Mouse (Mus musculus) neural tube, embryonic 13.5 days (tissue): Measurements from ENCODE around the gene Iqschfp. TPM values are rescaled to one million over a fixed set of nuclear protein-coding genes. Genes with fewer than 3 reads are reported as not detected.
A peak's percentile ranks its signal among the peaks of the same experiment; 100 is the strongest.

ENCODE experiments used
- ATAC-seq: fragments of 200-750 bp; cut with Nextera tagmentation; 2 replicates; pipeline ENCODE4 v1.8.0; 2017; ENCODE audit warnings: low read depth, mild to moderate bottlenecking, moderate TSS enrichment, moderate library complexity
- H3K27ac ChIP-seq: fragments of 300-500 bp; sonication (generic); replicated peaks from 2 replicates; pipeline ENCODE4 v1.5.1; 2015; ENCODE audit warnings: moderate library complexity, mild to moderate bottlenecking, inconsistent platforms
- H3K27me3 ChIP-seq: fragments of 300-500 bp; sonication (generic); 2 replicates; pipeline ENCODE4 v1.6.1; 2015; ENCODE audit warnings: mild to moderate bottlenecking, inconsistent platforms
- H3K36me3 ChIP-seq: fragments of 300-500 bp; sonication (generic); 2 replicates; pipeline ENCODE4 v1.6.1; 2015; ENCODE audit warnings: mild to moderate bottlenecking, inconsistent platforms
- H3K4me1 ChIP-seq: fragments of 300-500 bp; sonication (generic); replicated peaks from 2 replicates; pipeline ENCODE4 v1.6.1; 2015; ENCODE audit warnings: inconsistent platforms
- H3K4me2 ChIP-seq: fragments of 300-500 bp; sonication (generic); 2 replicates; pipeline ENCODE4 v1.6.1; 2015; ENCODE audit warnings: inconsistent platforms, mild to moderate bottlenecking, moderate library complexity
- H3K4me3 ChIP-seq: fragments of 300-500 bp; sonication (generic); 2 replicates; pipeline ENCODE4 v1.5.1; 2015; ENCODE audit warnings: mild to moderate bottlenecking, inconsistent platforms
- H3K9ac ChIP-seq: fragments of 300-500 bp; sonication (generic); 2 replicates; pipeline ENCODE4 v1.6.1; 2015; ENCODE audit warnings: moderate library complexity, mild to moderate bottlenecking, inconsistent platforms
- H3K9me3 ChIP-seq: fragments of 300-500 bp; sonication (generic); 2 replicates; pipeline ENCODE4 v1.6.1; 2016; ENCODE audit warnings: inconsistent platforms
- WGBS: fragments of 180-500 bp; shearing (Covaris S2); methylation state at CpG from one replicate; pipeline ENCODE4 v1.1.7; 2015; 5-methylcytosine and 5-hydroxymethylcytosine counted together
- polyA plus RNA-seq: library from polyadenylated mRNA; unstranded; fragments of >200 nt; fragmentation: Nextera tagmentation; extraction: Ambion mirVana; gene quantifications from 2 replicates; pipeline ENCODE4 v1.2.1, GENCODE M21; 2015

The Iqschfp gene
- polyA plus RNA-seq, 1 experiment from 2014 or later: 4.1 TPM

DNA sequence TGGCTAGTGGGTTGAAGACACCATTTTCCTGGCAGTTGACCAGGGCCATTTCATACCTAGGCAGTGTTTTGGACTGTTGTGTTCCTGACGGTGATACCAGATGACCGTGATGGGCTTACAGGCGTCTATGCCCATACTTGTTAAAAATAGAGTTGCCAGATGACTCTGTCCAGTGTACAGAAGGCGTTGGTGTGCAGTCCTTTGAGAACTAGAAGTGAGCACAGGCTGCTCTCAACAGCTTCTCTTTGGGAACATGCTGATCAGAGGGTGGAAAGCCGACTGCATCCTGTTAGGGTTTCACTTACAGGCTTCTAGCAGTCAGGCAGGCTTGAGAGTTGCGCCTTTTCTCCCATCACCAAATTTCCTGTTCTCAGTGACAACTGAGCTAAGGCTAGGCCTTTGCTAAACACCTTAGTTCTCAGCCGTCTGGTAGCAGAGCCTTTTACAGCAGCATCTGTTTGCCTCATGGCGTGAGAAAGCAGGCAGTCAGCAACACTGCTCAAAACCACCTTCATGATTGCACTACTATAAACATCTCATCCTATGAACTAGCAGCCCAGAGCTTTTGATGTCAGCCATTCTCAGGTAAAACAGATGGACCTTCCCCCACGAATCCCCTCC lies 697.3 kb downstream of the Iqschfp start:
- 79% methylated on average over 9 of the region's 9 CpGs for WGBS
- H3K36me3 ChIP-seq: no peaks in the 10 kb centered on the region
- H3K9me3 ChIP-seq: no peaks in the 10 kb centered on the region
- ATAC-seq: no peak
- H3K4me1 ChIP-seq: peaks cover 91% of the 10 kb centered on the region
- H3K9ac ChIP-seq: 0 out of 2 replicates have a peak overlapping the region, but pooled peaks have one; percentile 26
- H3K27me3 ChIP-seq: no peaks in the 10 kb centered on the region
- H3K27ac ChIP-seq: peak overlapping the region; percentile 23
- no peak overlapping the region for H3K4me3 ChIP-seq
- no peak overlapping the region for H3K4me2 ChIP-seq

DNA sequence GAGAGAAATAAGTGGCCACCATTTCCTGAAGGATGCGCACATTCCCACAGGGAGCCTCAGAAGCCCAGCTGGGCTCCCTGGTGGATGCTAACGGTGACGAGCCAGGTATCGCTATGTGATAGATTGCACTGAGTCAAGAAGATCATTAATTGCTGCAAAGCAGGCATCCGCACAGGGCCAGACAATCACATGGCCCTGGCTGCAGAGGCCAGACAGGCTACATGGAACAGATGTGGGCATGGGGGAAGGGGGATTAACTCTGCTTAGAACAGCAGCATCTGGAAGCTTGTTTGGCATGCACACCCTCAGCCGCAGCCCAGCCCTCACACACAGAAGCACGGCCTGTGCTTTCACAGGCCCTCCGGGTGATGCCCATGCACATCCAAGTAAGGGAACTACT lies 698.4 kb downstream of the Iqschfp start:
- H3K36me3 ChIP-seq: no peaks in the 10 kb centered on the region
- no peaks in the 10 kb centered on the region for H3K9me3 ChIP-seq
- peak; percentile 24; the same call in 1 of the 2 replicates for ATAC-seq
- H3K4me2 ChIP-seq: no peak overlapping the region
- H3K27me3 ChIP-seq: no peaks in the 10 kb centered on the region
- peak overlapping the region; percentile 31; the same call in 1 of the 2 replicates for H3K9ac ChIP-seq
- H3K4me3 ChIP-seq: no peak overlapping the region
- peaks cover 92% of the 10 kb centered on the region for H3K4me1 ChIP-seq
- H3K27ac ChIP-seq: peak overlapping the region; percentile 59; the same call in 1 of the 2 replicates
- 29% methylated on average over 8 of the region's 8 CpGs for WGBS

DNA sequence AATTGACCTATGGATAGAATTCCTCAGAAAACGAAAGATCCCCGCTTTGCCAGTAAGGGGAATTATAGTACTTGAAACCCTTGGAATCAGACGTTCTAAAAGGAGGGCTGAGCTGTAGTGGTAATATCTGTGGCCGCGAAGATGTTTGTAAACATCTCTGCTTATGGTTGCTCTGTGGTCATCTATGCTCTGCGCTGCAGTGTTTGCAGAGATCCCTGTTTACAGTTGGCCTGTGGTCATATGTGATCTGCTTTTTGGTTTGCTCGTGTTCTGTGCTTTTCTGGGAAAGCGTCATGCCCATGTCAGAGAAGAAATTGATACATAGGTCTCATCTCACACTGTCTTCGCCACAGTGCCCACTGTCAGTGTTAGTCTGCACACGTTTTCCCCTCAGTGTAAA lies 700.5 kb downstream of the Iqschfp start:
- no peak overlapping the region for H3K4me3 ChIP-seq
- H3K4me2 ChIP-seq: no peak overlapping the region
- no peaks in the 10 kb centered on the region for H3K9me3 ChIP-seq
- H3K4me1 ChIP-seq: peaks cover 76% of the 10 kb centered on the region
- H3K9ac ChIP-seq: no peak overlapping the region
- H3K27me3 ChIP-seq: no peaks in the 10 kb centered on the region
- H3K27ac ChIP-seq: no peak overlapping the region
- ATAC-seq: no peak
- WGBS: 87% methylated on average over 10 of the region's 10 CpGs
- peaks cover 6% of the 10 kb centered on the region for H3K36me3 ChIP-seq

DNA sequence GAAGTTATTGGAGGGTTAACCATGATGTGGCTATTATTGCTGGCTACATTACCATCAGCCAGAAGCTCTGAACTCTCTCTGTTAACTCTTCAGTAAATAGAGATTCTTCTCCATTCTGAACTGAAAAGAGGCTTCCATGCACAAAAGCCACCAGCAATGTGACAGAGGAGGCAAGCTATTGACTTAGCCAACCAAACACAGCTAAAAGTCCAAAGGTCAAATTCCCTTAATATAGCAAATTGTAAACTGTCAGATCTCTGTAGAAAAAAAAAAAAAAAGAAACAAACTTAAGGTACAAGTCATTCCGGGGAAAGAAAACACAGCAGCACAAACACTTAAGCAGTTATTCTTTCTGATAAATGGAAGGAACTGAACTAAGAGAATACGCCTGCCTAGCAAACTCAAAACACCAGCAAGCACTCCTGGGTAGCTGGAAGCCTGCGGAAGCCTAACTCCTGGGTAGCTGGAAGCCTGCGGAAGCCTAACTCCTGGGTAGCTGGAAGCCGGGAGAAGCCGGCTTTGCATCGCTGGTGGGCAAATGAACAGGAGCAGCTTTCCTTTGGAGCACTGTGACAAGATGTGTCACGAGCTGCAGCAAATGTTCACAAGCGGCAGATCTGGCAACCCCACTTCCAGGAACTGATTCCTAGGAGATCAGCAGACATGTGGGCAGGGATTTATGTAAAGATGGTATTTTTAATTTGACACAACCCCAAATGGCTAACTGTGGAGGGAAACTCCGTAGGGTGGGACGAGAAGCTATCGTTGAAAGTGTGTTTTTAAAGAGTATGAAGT lies 701.2 kb downstream of the Iqschfp start:
- WGBS: 74% methylated on average over 12 of the region's 12 CpGs
- ATAC-seq: no peak
- Histone ChIP-seq H3K4me2 (no peak overlapping the region), H3K27ac (0 out of 2 replicates have a peak overlapping the region, but pooled peaks have one; percentile 18), H3K4me3 (no peak overlapping the region), H3K9me3 (no peaks in the 10 kb centered on the region), H3K4me1 (peaks cover 69% of the 10 kb centered on the region), H3K9ac (no peak overlapping the region), H3K27me3 (no peaks in the 10 kb centered on the region), H3K36me3 (peaks cover 6% of the 10 kb centered on the region)

DNA sequence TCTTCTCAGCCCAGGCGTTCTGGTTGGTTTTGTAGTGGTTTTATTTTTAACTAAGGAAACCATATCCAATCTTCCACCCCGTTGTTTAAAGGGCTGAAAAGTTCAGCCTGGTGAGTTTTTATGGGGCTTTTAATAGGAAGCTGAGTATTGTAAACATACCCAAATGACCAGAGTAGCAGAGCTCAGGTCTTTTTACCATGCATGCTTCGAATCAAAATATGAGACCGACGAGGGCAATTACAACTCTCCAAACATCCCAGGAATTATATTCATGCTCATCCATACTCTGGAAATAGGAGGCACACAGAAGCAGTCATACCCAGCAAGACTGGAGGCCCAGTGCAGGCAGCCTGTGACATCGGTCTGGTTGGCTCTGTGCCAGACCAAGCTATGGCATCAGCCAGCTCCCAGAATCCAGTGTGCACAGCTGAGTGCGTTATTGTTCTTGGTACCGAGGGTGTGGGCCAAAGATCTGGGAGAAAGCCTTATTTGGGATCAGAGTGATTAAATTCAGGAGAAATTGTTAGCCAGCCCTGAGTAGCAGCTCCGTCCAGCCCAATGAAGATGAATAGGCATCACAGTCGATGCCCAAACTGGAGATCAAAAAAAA lies 703.4 kb downstream of the Iqschfp start:
- H3K27ac ChIP-seq: no peak overlapping the region
- H3K9ac ChIP-seq: no peak overlapping the region
- 65% methylated on average over 10 of the region's 10 CpGs for whole genome bisulfite sequencing
- peaks cover 6% of the 10 kb centered on the region for H3K36me3 ChIP-seq
- ATAC-seq: no peak
- H3K4me3 ChIP-seq: no peak overlapping the region
- H3K4me1 ChIP-seq: peaks cover 49% of the 10 kb centered on the region
- no peaks in the 10 kb centered on the region for H3K9me3 ChIP-seq
- no peaks in the 10 kb centered on the region for H3K27me3 ChIP-seq
- H3K4me2 ChIP-seq: no peak overlapping the region

DNA sequence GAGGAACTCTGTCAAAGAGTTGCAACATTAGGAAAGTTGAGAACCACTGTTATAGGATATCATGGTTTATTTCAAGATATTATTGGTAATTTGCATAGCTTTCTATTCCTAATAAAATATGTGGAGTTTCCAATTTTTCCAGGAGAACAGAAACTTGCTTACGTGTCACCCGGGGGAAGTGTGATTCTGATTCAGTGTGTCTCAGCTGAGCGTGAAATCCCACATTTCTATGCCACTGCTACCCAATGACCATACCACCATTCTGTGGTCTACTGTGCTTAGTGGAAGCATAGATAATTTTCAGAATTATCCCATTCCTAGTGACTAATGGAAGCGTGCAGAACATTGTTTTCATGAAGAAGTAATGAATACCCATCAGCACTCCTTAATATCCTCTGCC lies 704.9 kb downstream of the Iqschfp start:
- Histone ChIP-seq H3K36me3 (peaks cover 6% of the 10 kb centered on the region), H3K27ac (no peak overlapping the region), H3K9ac (no peak overlapping the region), H3K4me1 (peaks cover 38% of the 10 kb centered on the region), H3K4me2 (no peak overlapping the region), H3K4me3 (no peak overlapping the region), H3K27me3 (no peaks in the 10 kb centered on the region), H3K9me3 (no peaks in the 10 kb centered on the region)
- 88% methylated on average over 4 of the region's 4 CpGs for WGBS
- no peak for ATAC-seq

DNA sequence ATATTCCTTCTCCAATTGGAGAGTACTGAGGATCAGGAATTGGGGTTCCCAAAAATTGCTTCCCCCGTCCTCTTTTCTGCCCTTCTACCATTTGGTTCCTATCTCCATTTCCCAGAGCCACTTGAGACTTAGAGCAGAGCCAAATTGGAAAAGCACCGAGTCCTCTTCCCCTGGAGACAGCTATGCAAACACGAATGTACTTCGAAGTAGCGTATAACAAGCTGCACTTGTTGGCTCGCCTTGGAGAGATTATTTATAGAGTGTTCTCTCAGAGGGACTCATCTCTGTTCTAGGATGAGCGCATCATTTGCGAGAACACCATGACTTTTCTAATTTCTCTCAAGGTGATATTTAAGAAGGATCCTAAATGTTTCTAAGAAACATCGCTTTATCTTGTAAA lies 710.9 kb downstream of the Iqschfp start:
- Histone ChIP-seq H3K4me2 (no peak overlapping the region), H3K9ac (no peak overlapping the region), H3K4me1 (peaks cover 45% of the 10 kb centered on the region), H3K36me3 (no peaks in the 10 kb centered on the region), H3K9me3 (no peaks in the 10 kb centered on the region), H3K27me3 (no peaks in the 10 kb centered on the region), H3K27ac (no peak overlapping the region), H3K4me3 (no peak overlapping the region)
- WGBS: 69% methylated on average over 9 of the region's 9 CpGs
- no peak for ATAC-seq

DNA sequence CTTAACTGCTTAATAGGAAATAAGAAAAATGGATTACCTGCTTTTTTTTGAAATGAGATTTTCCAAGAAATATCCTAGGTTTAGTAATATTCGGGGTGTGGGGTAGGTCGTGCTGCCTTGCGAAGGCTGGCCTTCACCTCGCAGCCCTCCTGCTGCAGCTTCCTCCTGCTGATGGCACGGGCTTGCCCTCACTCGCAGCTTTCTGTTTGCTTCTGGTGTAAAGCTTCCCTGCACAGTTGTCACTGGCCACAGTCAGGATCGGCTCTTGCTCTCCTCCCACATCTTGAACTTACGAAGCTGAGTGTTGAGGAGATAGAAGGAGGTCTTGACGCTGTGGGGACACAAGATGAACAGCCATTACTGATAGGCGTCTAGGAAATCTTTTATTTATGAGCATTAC lies 712.4 kb downstream of the Iqschfp start:
- peak overlapping the region; percentile 18; the same call in 1 of the 2 replicates for H3K4me2 ChIP-seq
- ATAC-seq: peak; percentile 24; the same call in 1 of the 2 replicates
- no peaks in the 10 kb centered on the region for H3K36me3 ChIP-seq
- WGBS: 58% methylated on average over 10 of the region's 10 CpGs
- H3K27ac ChIP-seq: peak overlapping the region; percentile 61
- H3K27me3 ChIP-seq: no peaks in the 10 kb centered on the region
- H3K4me1 ChIP-seq: peaks cover 53% of the 10 kb centered on the region
- no peak overlapping the region for H3K9ac ChIP-seq
- H3K9me3 ChIP-seq: no peaks in the 10 kb centered on the region
- no peak overlapping the region for H3K4me3 ChIP-seq

DNA sequence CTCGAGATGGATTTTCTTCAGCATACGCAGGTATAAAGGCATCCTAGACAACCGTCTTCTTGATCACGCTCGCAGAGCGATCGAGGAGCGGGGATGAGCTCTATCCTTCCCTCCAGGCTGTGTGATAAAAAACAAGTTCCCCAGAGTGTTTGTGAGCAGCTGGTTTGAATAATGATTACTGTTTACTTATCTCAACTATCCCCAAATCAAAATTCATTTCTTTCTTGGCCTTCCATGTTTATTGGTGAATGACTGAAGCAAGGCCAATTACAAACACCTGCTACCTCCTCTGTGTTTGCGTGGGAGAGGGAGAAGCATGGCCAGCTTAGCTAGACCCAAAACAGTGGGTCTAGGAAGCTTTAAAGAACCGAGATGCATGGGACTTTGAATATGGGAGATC lies 712.9 kb downstream of the Iqschfp start:
- Histone ChIP-seq H3K27ac (peak overlapping the region; percentile 73; the same call in 1 of the 2 replicates), H3K4me2 (peak overlapping the region; percentile 18; the same call in 1 of the 2 replicates), H3K9me3 (no peaks in the 10 kb centered on the region), H3K27me3 (no peaks in the 10 kb centered on the region), H3K4me1 (peaks cover 58% of the 10 kb centered on the region), H3K4me3 (no peak overlapping the region), H3K36me3 (no peaks in the 10 kb centered on the region), H3K9ac (no peak overlapping the region)
- WGBS: 42% methylated on average over 10 of the region's 10 CpGs
- peak; percentile 68 for ATAC-seq

DNA sequence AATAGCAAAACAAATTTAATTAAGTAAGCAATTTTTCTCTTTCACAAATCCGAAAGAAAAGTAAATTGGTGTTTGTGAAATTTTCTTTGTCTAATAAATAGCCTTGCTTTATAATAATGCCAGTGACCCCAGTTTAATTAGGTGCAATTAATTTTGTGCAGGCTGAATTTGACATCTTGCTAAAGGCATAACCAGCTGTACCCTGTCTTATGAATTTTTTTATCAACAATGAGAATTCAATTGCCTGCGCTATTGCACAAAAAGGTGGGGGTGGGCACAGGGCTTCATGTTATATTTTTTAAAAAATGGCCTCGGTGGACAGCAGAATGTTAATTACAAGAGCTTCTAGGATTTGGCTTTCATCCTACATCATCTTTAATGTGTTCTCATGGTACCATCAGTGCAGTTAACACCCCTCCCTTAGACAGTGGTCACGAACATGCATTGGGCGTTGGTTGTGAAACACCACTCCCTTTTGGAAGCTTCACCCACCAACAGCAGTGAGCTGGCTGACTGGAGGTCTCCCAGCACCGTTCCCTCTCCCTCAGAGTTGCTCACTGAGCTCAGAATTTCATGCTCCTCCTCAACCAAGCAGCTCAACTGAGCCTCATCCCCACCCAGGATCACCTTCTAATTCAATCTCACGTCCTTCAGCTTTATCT lies 714.0 kb downstream of the Iqschfp start:
- Histone ChIP-seq H3K36me3 (no peaks in the 10 kb centered on the region), H3K27ac (peak overlapping the region; percentile 65), H3K9ac (no peak overlapping the region), H3K9me3 (no peaks in the 10 kb centered on the region), H3K27me3 (no peaks in the 10 kb centered on the region), H3K4me2 (no peak overlapping the region), H3K4me3 (no peak overlapping the region), H3K4me1 (peaks cover 66% of the 10 kb centered on the region)
- 52% methylated on average over 7 of the region's 7 CpGs for WGBS
- no peak for ATAC-seq

DNA sequence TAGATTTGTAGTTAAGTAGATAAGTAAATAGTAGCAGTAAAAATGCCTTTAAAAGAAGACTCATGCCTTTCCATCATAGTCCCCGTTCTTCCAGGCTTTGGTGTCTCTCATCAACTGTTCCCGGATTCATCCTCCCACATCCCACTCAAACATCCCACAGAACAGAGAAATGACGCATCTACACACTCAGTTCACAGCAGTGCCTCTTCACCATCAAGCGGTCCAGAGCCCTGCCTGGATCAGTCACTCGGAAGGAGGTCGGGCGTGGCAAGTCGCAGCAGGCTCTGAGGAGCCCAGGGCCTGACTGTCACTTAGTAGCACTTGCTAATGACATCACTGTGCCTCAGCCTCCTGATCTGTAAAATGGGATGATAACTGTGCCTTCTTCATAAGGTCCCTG lies 714.7 kb downstream of the Iqschfp start:
- no peak for ATAC-seq
- no peaks in the 10 kb centered on the region for H3K27me3 ChIP-seq
- 92% methylated on average over 8 of the region's 8 CpGs for WGBS
- no peak overlapping the region for H3K9ac ChIP-seq
- peaks cover 64% of the 10 kb centered on the region for H3K4me1 ChIP-seq
- H3K4me3 ChIP-seq: no peak overlapping the region
- H3K4me2 ChIP-seq: no peak overlapping the region
- H3K27ac ChIP-seq: no peak overlapping the region
- no peaks in the 10 kb centered on the region for H3K9me3 ChIP-seq
- no peaks in the 10 kb centered on the region for H3K36me3 ChIP-seq

DNA sequence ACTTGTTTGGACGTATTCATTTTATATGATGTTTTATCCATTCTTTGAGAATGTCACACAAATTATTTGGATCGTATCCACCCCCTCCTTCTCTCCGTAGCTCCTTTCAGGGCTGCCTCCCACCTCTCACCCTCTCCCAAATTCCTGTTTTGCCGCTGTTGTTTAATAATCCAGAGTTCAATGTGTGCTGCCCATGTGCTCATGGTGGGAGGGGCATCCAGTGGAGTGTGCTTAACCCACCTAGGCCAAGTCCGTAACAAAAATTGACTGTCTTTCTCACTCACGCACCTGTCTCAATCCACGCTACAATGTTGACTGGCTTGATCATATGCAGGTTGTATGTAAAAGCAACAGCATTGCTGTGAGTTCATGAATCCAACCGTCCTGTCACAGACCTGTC lies 715.3 kb downstream of the Iqschfp start:
- no peak overlapping the region for H3K4me3 ChIP-seq
- no peak overlapping the region for H3K4me2 ChIP-seq
- H3K4me1 ChIP-seq: peaks cover 58% of the 10 kb centered on the region
- ATAC-seq: no peak
- H3K9me3 ChIP-seq: no peaks in the 10 kb centered on the region
- WGBS: 91% methylated on average over 8 of the region's 8 CpGs
- no peaks in the 10 kb centered on the region for H3K27me3 ChIP-seq
- H3K9ac ChIP-seq: no peak overlapping the region
- no peak overlapping the region for H3K27ac ChIP-seq
- no peaks in the 10 kb centered on the region for H3K36me3 ChIP-seq
